Comparison of ENCODE assay signal across 9 mouse cellular contexts in the genomic region with DNA sequence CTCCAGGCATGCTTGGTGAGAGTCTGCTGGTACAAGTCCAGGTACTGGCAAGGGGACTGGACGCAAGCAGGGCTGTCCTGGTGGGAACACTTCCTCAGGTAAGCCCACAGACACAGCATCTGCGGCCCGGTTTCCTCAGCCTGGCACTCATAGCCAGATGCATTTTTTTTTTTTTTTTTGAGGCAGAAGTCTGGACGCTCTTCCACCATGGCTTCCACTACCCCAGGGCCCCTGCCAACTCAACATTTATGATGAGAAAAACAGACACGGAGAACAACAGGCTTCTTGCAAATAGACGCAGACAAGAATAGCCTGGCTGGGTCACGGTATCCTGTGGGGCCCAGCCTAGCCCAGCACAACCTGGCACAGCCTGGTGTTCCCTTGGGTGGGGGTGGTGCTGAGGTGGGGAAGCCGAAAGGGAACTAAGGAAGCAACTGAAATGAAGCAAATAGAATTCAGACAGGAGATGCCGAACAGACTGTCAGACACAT. TPM values are rescaled to one million over a fixed set of nuclear protein-coding genes. Genes with fewer than 3 reads are reported as not detected.
DNase-seq lines count a peak whose midpoint lies in the region; ATAC-seq and TF ChIP-seq lines count a peak whose summit lies in the region.
"Had no signal": no experiment of that assay in that cellular context is flagged by ENCODE, and none has a peak within 500 bp of the region (broad histone marks: within the 10 kb centered on the region; RNA-seq: fewer than 3 reads in every experiment).

No protein-coding gene starts in this region.

- TF ChIP-seq CTCF in kidney, adult 2 months (conservative IDR thresholded peaks at IDR 0.05; ENCODE audit: insufficient read depth, insufficient read length, low read depth, low read length): no peak

- no peak for TF ChIP-seq POLR2A in kidney, adult 2 months (IDR thresholded peaks at IDR 0.05; ENCODE audit: low read depth, low read length)

- no peaks in the 10 kb centered on the region for H3K27me3 ChIP-seq in kidney, adult 2 months (replicated peaks; ENCODE audit: control insufficient read depth, insufficient read depth, low read length)
- H3K27me3 ChIP-seq in heart, embryonic 12.5 days (replicated peaks): no peaks in the 10 kb centered on the region
- H3K27me3 ChIP-seq: CH12.LX had no signal

- H3K36me3 ChIP-seq in kidney, adult 2 months (ENCODE audit: control insufficient read depth, insufficient read depth, low read length): no peaks in the 10 kb centered on the region
- H3K36me3 ChIP-seq in heart, embryonic 12.5 days: peaks cover 36% of the 10 kb centered on the region

- no peak overlapping the region for H3K9ac ChIP-seq in heart, embryonic 12.5 days

- H3K4me2 ChIP-seq in heart, embryonic 12.5 days: no peak overlapping the region

- H3K9me3 ChIP-seq in heart, embryonic 12.5 days (replicated peaks): no peaks in the 10 kb centered on the region

- H3K27ac ChIP-seq in kidney, adult 2 months (ENCODE audit: insufficient read depth, low read depth, low read length): peak overlapping the region; percentile 25; the same call in 1 of the 2 replicates
- peak overlapping the region; percentile 67 for H3K27ac ChIP-seq in heart, embryonic 12.5 days (ENCODE audit: poor library complexity, severe bottlenecking)

- WGBS in kidney, adult 2 months: 42% methylated on average over 9 of the region's 9 CpGs
- 53% methylated on average over 9 of the region's 9 CpGs for WGBS in heart, embryonic 12.5 days

- no peak overlapping the region for H3K4me3 ChIP-seq in kidney, adult 2 months (ENCODE audit: insufficient read depth, low read depth, low read length)
- H3K4me3 ChIP-seq in heart, embryonic 12.5 days: no peak overlapping the region

- DNase-seq in kidney, adult 2 months: peak; percentile 51
- DNase-seq in kidney, adult 8-10 months: no peak
- peak; percentile 74 to 79 for DNase-seq in cerebellum, postnatal 10 days
- peak; percentile 30 to 37 for DNase-seq in layer of hippocampus, postnatal 10 days (ENCODE audit: low spot score in 2 of 2)
- DNase-seq in testis, postnatal 14 days (ENCODE audit: low spot score): no peak
- DNase-seq in spleen, postnatal 36 days (ENCODE audit: low spot score in 2 of 2): no peak
- DNase-seq in retina, embryonic 14.5 days (ENCODE audit: low spot score): no peak

- peak; percentile 12; the same call in 1 of the 2 replicates for ATAC-seq in heart, embryonic 12.5 days (ENCODE audit: insufficient number of reproducible peaks, low FRiP score)

- H3K4me1 ChIP-seq in kidney, adult 2 months (ENCODE audit: control insufficient read depth, insufficient read depth, low read length): peaks cover 8% of the 10 kb centered on the region; the same call in 1 of the 2 replicates
- H3K4me1 ChIP-seq in heart, embryonic 12.5 days (replicated peaks): peaks cover 62% of the 10 kb centered on the region

RNA-seq across cellular contexts. Expression of a gene that starts 43.5 kb away (rescaled TPM):
- polyA plus RNA-seq in kidney, adult 2 months (2012; rRNA removed): 4.7 TPM in 2 replicates
- 24.0 and 25.8 TPM in 2 replicates for polyA plus RNA-seq in heart, embryonic 12.5 days (2016; fragmentation: Nextera tagmentation; extraction: Ambion mirVana)
- 1 to 10 TPM; 7.4 to 8.6 TPM for total RNA-seq in layer of hippocampus, postnatal 10 days (2021)

Comparison
In these comparisons a context has a peak if more than half of its experiments do, and no peak if none do; other contexts are left out.
1. DNase-seq: peak in kidney, adult 2 months (single experiment), cerebellum, postnatal 10 days (2 of 2) and layer of hippocampus, postnatal 10 days (2 of 2); none in kidney, adult 8-10 months (0 of 2), testis, postnatal 14 days (single experiment), spleen, postnatal 36 days (0 of 2) and retina, embryonic 14.5 days (single experiment).